Mouse (Mus musculus) Patski (cell line): ENCODE data around the gene Zdhhc19. TPM values are rescaled to one million over a fixed set of nuclear protein-coding genes. Genes with fewer than 3 reads are reported as not detected.

Experiments used
- ATAC-seq: fragments of 100-300 bp; one replicate; pipeline ENCODE4 v1.8.0; 2021
- CTCF ChIA-PET: fragments of 350-600 bp; sonication (Branson Sonifier 250); formaldehyde crosslinking; loops from one replicate; lab custom pipeline; 2022; ENCODE audit warnings: inconsistent platforms; lab: Charles Lee
- POLR2A ChIA-PET: fragments of 350-600 bp; sonication (Branson Sonifier 250); formaldehyde crosslinking; loops from one replicate; lab custom pipeline; 2022; ENCODE audit warnings: antibody characterized with exemption, inconsistent platforms; lab: Charles Lee
- DNase-seq: peaks from one replicate; pipeline ENCODE4 v3.0.0-alpha.2; 2011; ENCODE audit warnings: low read depth, low spot score
- H3K27me3 ChIP-seq: fragments of 371-371 bp; one replicate; pipeline ENCODE4 v1.5.1; 2021
- CTCF ChIP-seq: fragments of 100-300 bp; IDR thresholded peaks from one replicate; pipeline ENCODE4 v1.5.1; 2021
- in situ Hi-C: fragments of 300-500 bp; cut with MboI; formaldehyde crosslinking; loops from 3 replicates; pipeline ENCODE4 v1.11.1; 2018; ENCODE audit warnings: low pct_unique_long_range_greater_than_20kb, mixed read lengths
- polyA plus RNA-seq: library from polyadenylated mRNA; unstranded; gene quantifications from one replicate; pipeline ENCODE4 v1.2.3, GENCODE M21; 2021

Zdhhc19 gene
- polyA plus RNA-seq, 1 experiment from 2014 or later, result not detected

GRCm38 (mm10) chr16:32524244-32524615, 28.2 kb downstream of the Zdhhc19 start:
- CTCF ChIA-PET, result interaction anchor here (0.9 kb wide), 1 partner anchor 13 kb away, joined by 3 read pairs; no protein-coding TSS in a partner anchor

GRCm38 (mm10) chr16:32526906-32527305, 30.8 kb downstream of the Zdhhc19 start:
- ChIA-PET POLR2A (no interaction called here), CTCF (interaction anchor here (0.8 kb wide), 1 partner anchor 13 kb away, joined by 3 read pairs; no protein-coding TSS in a partner anchor)
- TF ChIP-seq CTCF, result no peak
- in situ Hi-C loops, result no loop called here
- no peaks in the 10 kb centered on the region for H3K27me3 ChIP-seq
- ATAC-seq, result no peak
- DNase-seq, result no peak

More at GRCm38 (mm10) chr16:32524244-32524615, 28.2 kb downstream of the Zdhhc19 start:
- in situ Hi-C loops, result no loop called here
- ATAC-seq (peak; percentile 26), DNase-seq (no peak)
- POLR2A ChIA-PET, result interaction anchor here (0.7 kb wide), 1 partner anchor 11 kb away, joined by 3 read pairs; no protein-coding TSS in a partner anchor
- TF ChIP-seq CTCF, result no peak
- no peaks in the 10 kb centered on the region for H3K27me3 ChIP-seq

DNA sequence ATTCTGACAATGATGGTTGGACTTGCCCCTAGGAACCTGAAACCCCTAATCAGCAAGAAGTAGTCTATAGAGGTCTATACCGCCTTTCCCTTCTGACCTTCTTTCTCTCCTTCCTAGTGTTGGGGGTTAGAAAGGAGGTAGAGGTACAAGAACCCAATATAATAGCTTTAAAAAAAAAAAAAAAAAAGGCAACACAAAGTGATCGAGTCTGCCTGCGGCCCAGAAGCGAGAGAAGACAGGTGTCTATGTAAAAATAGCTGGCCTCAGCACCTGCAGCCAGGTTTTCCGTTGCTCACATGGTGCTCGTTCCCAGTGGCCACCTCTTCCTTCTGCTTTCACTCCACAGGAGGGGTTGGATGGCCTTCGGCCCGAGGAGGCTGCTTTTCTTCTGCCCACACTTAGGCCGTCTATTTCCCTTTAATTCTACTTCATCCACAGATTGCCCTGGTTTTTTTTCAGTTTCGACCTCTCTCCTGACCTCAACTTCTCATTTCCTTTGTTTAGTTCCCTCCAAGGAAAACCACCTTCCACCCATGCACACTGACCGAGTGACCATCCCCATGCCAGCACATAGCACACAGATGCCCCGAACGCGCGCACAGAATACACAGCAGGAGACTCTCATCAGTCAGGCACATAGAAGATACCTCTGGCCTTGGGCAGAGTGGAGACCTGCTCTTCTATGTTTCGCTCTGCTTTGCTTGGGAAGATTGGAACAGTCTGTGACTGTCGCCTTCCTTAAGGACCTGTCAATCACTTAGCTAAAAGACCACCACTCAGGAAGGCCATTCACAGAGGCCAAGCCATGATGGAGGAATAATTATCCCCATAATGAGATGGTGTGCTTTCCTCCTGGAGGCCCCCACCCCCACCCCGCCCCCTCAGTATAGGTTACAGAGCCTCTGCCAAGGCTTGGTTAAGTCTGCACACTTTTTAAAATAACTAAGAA, 37.1 kb downstream of the Zdhhc19 start:
- POLR2A ChIA-PET, result interaction anchor here (0.6 kb wide), 1 partner anchor 8 kb away, joined by 3 read pairs; no protein-coding TSS in a partner anchor

DNA sequence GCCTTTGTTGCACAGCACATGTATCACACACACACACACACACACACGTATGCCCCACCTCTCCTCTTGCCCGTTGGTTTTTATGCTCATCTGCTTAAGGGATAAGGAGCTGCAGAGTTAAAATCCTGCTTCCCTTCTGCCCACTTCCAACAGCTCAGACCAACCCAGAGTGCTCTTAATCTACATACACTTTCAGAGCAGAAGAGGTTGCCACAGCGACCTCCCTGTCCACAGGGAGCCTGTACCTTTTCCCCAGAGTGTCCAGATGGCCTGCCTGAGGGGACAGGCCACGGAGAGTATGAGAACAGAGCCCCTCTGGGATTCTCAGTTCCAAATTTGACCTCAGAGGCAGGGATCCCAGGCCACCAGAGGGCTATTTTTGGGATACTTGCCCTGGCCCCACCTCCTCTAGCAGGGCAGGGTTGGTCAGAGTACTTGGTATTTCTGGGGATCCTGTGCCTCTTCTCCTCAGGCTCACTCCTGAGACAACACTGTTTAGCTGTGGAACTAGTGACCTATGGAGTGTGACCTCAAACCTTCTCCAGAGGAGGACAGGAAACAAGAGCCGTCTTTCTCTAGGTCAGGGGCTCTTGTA, 39.2 kb downstream of the Zdhhc19 start:
- no peak for TF ChIP-seq CTCF
- H3K27me3 ChIP-seq, result no peaks in the 10 kb centered on the region
- ChIA-PET CTCF (interaction anchor here (0.6 kb wide), 1 partner anchor 18 kb away, joined by 3 read pairs; no protein-coding TSS in a partner anchor), POLR2A (interaction anchor here (0.8 kb wide), 1 partner anchor 12 kb away, joined by 3 read pairs; no protein-coding TSS in a partner anchor)
- in situ Hi-C loops, result no loop called here
- DNase-seq, result no peak
- no peak for ATAC-seq

More for the DNA sequence above, 37.1 kb downstream of the Zdhhc19 start:
- H3K27me3 ChIP-seq, result no peaks in the 10 kb centered on the region
- in situ Hi-C loops, result no loop called here
- CTCF ChIA-PET, result interaction anchor here (1.1 to 1.5 kb wide), 2 partner anchors 10 to 33 kb away, joined by 3 to 4 read pairs; no protein-coding TSS in a partner anchor
- TF ChIP-seq CTCF, result no peak
- no peak for DNase-seq
- no peak for ATAC-seq

DNA sequence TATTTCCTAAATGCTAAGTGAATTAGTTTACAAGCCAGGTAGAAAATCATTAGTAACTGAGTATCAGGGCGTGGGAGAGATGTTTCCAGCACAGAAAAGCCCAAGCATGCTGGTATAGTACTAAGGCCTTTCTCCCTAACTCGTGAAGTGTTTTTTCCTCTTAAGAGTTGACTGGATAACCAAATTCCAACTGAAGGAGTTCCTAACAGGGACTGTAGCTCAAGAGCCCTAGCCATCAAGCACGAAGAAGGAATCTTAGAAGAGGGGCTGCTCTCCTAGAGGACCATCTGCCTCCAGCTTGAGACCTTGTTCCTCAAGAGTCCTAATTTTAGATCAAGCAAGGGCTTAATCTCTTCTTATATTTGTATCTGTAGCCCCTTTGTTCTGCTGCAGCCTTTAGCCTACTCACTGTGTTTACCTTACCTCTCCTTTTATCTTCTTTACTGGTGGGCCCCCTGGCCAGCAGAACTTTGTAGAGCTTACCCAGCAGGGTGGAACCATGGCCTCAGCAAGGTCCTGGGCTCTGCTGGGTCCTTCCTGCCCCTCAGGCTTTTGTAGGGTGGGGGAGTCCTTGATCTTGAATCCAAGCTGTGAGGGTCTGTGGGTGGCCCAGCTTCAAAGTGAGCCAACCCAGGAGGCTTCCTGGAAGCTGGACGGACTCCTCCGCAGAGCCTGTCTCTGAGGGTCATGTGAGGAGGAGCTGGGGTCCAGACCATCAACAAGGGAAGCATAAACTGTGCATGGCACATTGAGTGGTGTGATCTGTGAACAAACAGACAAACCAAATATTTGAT, 42.0 kb downstream of the Zdhhc19 start:
- H3K27me3 ChIP-seq, result no peaks in the 10 kb centered on the region
- no peak for TF ChIP-seq CTCF
- CTCF ChIA-PET, result no interaction called here
- POLR2A ChIA-PET, result interaction anchor here (0.6 kb wide), 1 partner anchor 55 kb away, joined by 3 read pairs; no protein-coding TSS in a partner anchor
- DNase-seq (no peak), ATAC-seq (no peak)
- in situ Hi-C loops, result no loop called here

GRCm38 (mm10) chr16:32538761-32539255, 42.7 kb downstream of the Zdhhc19 start:
- no peak for ATAC-seq
- no peak for DNase-seq
- in situ Hi-C loops, result no loop called here
- ChIA-PET POLR2A (interaction anchor here (1.3 kb wide), 1 partner anchor 70 kb away, joined by 5 read pairs; the partner anchor contains the start of gene Tfrc), CTCF (no interaction called here)
- H3K27me3 ChIP-seq, result peaks cover 3% of the 10 kb centered on the region
- TF ChIP-seq CTCF, result no peak

GRCm38 (mm10) chr16:32541338-32542179, 45.5 kb downstream of the Zdhhc19 start:
- peak; percentile 42 for DNase-seq
- peaks cover 7% of the 10 kb centered on the region for H3K27me3 ChIP-seq
- ChIA-PET CTCF (interaction anchor here (1.1 to 1.9 kb wide), 3 partner anchors 9 to 21 kb away, joined by 3 to 6 read pairs (median 5); no protein-coding TSS in a partner anchor), POLR2A (interaction anchor here (0.7 kb wide), 1 partner anchor 9 kb away, joined by 3 read pairs; no protein-coding TSS in a partner anchor)
- ATAC-seq, result peak; percentile 44
- TF ChIP-seq CTCF, result no peak
- in situ Hi-C loops, result no loop called here

- ATAC-seq, result no peak
- POLR2A ChIA-PET, result no interaction called here
- DNase-seq, result no peak
- in situ Hi-C loops, result no loop called here
- peaks cover 7% of the 10 kb centered on the region for H3K27me3 ChIP-seq
- CTCF ChIA-PET, result interaction anchor here (1.4 kb wide), 1 partner anchor 19 kb away, joined by 5 read pairs; no protein-coding TSS in a partner anchor
- no peak for TF ChIP-seq CTCF
Measured at GRCm38 (mm10) chr16:32543422-32543821, 47.4 kb downstream of the Zdhhc19 start.
